Mouse (Mus musculus): ENCODE data around the gene Vmn2r103.

Gene Vmn2r103

GRCm38 (mm10) chr17:19773063-19773462 is at the start of gene Vmn2r103:
Vmn2r103 (plus strand) TSS chr17:19773363.
- DNase-seq (ENCODE audit: low read depth, low spot score) = no peak

GRCm38 (mm10) chr17:19778994-19779393 is 5.8 kb downstream of the Vmn2r103 start:
- no peak for DNase-seq (ENCODE audit: low read depth, low spot score)

DNA sequence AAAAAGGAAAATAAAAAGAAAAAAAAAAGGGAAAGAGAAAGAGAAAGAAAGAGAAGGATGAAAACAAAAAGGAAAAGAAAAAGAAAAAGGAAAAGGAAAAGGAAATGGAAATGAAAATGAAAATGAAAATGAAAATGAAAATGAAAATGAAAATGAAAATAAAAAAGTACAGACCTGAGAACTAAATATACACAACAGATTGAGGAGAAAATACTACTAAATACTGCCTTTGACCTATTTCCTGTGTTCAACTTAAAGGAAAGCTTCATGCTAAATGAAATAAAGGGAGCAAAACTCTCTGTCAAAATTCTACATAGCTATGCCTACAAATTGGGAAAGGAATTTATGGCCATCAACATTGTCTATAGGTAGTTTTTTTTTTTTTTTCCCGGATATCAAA is 16.1 kb downstream of the Vmn2r103 start:
- DNase-seq (ENCODE audit: low read depth, low spot score) = no peak
